Mouse (Mus musculus) left cerebral cortex, postnatal 14 days (tissue): ENCODE results near the gene Mtss1l. TPM values are rescaled to one million over a fixed set of nuclear protein-coding genes. Genes with fewer than 3 reads are reported as not detected.

Experiments used
- DNase-seq, 2 experiments: peaks; one replicate each; pipeline ENCODE4 v3.0.0; 2021 to 2022; ENCODE audit warnings: low spot score in 2 of 2, mixed read lengths in 1 of 2
- intact Hi-C: fragments of 180-260 bp; cut with DNase I; formaldehyde crosslinking; loops from one replicate; pipeline ENCODE4 v1.15.1; 2025
- total RNA-seq, 2 experiments: library from RNA; stranded (reverse); gene quantifications; 2 replicates each; pipeline ENCODE4 v1.2.3; 2021

The Mtss1l gene
- total RNA-seq, 2 experiments from 2014 or later, result 184 to 221 TPM

- intact Hi-C loops, result no loop called here
- peak; percentile 60 to 70 for DNase-seq
These were observed 4.0 kb downstream of the Mtss1l start for GRCm38 (mm10) chr8:110725084-110725838.

GRCm38 (mm10) chr8:110726893-110727292, 5.6 kb downstream of the Mtss1l start:
- intact Hi-C loops, result loop anchor here (2.0 kb wide), 1 partner anchor 80 kb away; no protein-coding TSS in a partner anchor
- DNase-seq, result peak; percentile 73 to 80

- intact Hi-C loops, result no loop called here
- no peak for DNase-seq
These were observed 10.1 kb downstream of the Mtss1l start for GRCm38 (mm10) chr8:110731346-110731859.

GRCm38 (mm10) chr8:110733036-110733435, 11.8 kb downstream of the Mtss1l start:
- intact Hi-C loops, result no loop called here
- DNase-seq, result no peak

GRCm38 (mm10) chr8:110738591-110739195, 17.4 kb downstream of the Mtss1l start:
- intact Hi-C loops, result no loop called here
- DNase-seq, result no peak

- intact Hi-C loops, result loop anchor here (10.0 kb wide), 1 partner anchor 244 kb away; no protein-coding TSS in a partner anchor
These were observed 19.4 kb downstream of the Mtss1l start for GRCm38 (mm10) chr8:110740629-110741175.

GRCm38 (mm10) chr8:110741816-110742451, 20.7 kb downstream of the Mtss1l start:
- peak in 1 of 2 experiments; percentile 4 for DNase-seq
- intact Hi-C loops, result loop anchor here (10.0 kb wide), 1 partner anchor 243 kb away; no protein-coding TSS in a partner anchor

More at GRCm38 (mm10) chr8:110740629-110741175, 19.4 kb downstream of the Mtss1l start:
- DNase-seq, result no peak

GRCm38 (mm10) chr8:110742452-110742818, 21.2 kb downstream of the Mtss1l start:
- DNase-seq, result peak in 1 of 2 experiments; percentile 4
- intact Hi-C loops, result loop anchor here (10.0 kb wide), 1 partner anchor 242 kb away; no protein-coding TSS in a partner anchor

- no peak for DNase-seq
- intact Hi-C loops, result loop anchor here (10.0 kb wide), 1 partner anchor 240 kb away; no protein-coding TSS in a partner anchor
These were observed 23.9 kb downstream of the Mtss1l start for GRCm38 (mm10) chr8:110745162-110745561.

- DNase-seq, result peak in 1 of 2 experiments; percentile 4
- intact Hi-C loops, result loop anchor here (10.0 kb wide), 1 partner anchor 238 kb away; no protein-coding TSS in a partner anchor
These were observed 25.4 kb downstream of the Mtss1l start for GRCm38 (mm10) chr8:110746661-110747060.

- DNase-seq, result peak; percentile 71 to 76
- intact Hi-C loops, result loop anchor here (5.0 to 10.0 kb wide), 3 partner anchors 58 to 235 kb away; partner anchors contain the start of gene Il34
These were observed 28.4 kb downstream of the Mtss1l start for GRCm38 (mm10) chr8:110749500-110750170.

- intact Hi-C loops, result loop anchor here (5.0 kb wide), 2 partner anchors 57 to 92 kb away; partner anchors contain the start of gene Il34
- DNase-seq, result no peak
These were observed 29.0 kb downstream of the Mtss1l start for GRCm38 (mm10) chr8:110750269-110750668.

GRCm38 (mm10) chr8:110751490-110751889, 30.2 kb downstream of the Mtss1l start:
- intact Hi-C loops, result loop anchor here (5.0 kb wide), 2 partner anchors 56 to 91 kb away; partner anchors contain the start of gene Il34
- DNase-seq, result no peak

GRCm38 (mm10) chr8:110754713-110755112, 33.4 kb downstream of the Mtss1l start:
- intact Hi-C loops, result loop anchor here (2.0 to 5.0 kb wide), 3 partner anchors 18 to 88 kb away; partner anchors contain the start of gene Il34

GRCm38 (mm10) chr8:110755511-110756170, 34.4 kb downstream of the Mtss1l start:
- peak; percentile 68 to 72 for DNase-seq
- intact Hi-C loops, result loop anchor here (2.0 kb wide), 1 partner anchor 17 kb away; no protein-coding TSS in a partner anchor

More at GRCm38 (mm10) chr8:110754713-110755112, 33.4 kb downstream of the Mtss1l start:
- peak in 1 of 2 experiments; percentile 52 for DNase-seq

GRCm38 (mm10) chr8:110756196-110756595, 34.9 kb downstream of the Mtss1l start:
- intact Hi-C loops, result no loop called here
- DNase-seq, result no peak

- intact Hi-C loops, result no loop called here
- no peak for DNase-seq
These were observed 39.1 kb downstream of the Mtss1l start for GRCm38 (mm10) chr8:110760280-110760940.
